Mouse (Mus musculus) right cerebral cortex, postnatal 10 days (tissue): Measurements from ENCODE around the gene Akain1.

Experiments
- DNase-seq, 2 experiments: peaks; one replicate each; pipeline ENCODE4 v3.0.0; 2021; ENCODE audit warnings: low spot score in 2 of 2

Akain1 gene

DNA sequence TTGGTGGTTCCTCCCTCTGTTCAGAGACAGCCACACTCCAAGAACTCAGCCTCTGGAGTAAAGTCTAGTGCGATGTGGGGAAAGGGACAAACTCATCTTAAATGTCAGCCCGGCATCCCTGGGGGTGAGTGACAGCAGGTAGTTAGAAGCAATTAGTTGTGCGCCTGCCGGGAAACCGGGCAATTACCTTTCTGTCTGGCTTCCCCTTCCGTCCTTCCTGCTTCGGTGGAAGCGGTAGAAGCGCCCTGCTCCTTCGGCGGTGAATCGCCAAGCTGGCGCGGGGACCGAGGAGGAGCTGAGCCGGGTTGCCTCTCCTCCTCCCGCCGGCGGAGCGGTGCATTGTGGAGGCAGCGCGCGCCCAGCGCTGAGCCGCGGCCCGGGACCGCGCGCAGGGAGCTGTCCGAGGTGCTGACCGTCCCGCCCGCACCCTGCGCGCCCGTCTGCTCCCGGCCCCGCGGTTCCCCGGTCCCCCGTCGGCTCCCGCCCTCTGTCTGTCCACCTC, at the start of gene Akain1:
TSS of gene Akain1 (plus strand) at position 337 of the 502 bp plus-strand sequence.
- peak; percentile 36 to 59 for DNase-seq

DNA sequence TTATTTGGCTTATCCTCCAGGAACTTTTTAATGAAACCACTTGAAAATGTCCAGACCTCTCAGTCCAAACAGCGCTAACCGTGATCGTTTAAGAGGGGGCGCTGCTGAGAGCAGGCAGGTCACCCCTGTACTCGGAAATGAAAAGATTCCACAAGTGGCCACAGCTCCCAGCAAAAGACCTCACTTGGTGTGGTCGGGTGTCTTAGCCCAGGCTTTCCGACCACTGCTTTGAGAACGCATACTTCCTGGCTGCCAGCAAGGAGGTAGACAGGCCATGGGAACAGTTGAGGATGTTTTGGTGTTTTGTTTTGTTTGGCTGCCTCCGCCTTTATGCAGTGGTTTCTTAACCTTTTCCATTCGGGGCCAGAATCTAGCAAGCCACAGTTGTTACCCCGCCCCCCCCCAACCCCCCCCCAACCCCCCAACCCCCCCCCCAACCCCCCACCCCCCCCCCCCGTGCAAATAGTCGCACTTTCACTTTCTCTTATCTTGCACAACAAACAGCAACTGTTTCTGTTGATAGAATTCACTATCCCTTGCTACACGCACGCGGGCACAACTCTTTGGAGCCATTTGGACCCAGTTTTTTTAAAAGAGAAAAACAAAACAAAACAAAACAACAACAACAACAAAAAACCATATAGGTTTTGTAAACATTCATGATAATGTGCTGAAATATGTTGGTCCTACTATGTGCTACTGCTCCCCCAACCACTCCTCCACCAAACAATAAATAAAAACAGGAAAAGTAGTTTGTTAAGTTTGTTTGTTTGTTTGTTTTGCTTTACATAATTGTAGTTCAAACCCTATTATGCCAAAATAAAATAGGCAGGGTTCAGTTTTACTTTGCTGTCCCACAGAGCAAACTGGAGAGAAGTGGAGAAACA, 42.7 kb upstream of the Akain1 start:
- no peak for DNase-seq

DNA sequence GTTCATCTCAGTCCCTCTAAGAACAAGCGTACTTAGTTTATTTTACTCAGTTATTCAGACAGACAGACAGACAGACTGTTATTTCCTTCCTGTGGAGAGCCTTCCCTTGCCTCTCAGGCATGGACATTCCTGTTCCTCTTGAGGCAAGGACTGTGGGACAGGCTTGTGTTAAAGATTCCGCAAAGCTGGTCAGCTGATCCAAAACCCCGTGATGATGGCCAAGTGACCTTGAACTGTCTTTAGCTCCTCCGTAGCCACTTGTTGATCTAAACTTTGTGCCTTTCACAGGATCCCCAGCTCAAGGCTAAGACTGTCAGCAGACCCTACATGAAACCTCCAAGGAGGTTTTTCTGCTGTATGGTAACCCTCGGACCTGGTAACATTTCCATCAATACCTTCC, 42.0 kb upstream of the Akain1 start:
- DNase-seq: no peak

DNA sequence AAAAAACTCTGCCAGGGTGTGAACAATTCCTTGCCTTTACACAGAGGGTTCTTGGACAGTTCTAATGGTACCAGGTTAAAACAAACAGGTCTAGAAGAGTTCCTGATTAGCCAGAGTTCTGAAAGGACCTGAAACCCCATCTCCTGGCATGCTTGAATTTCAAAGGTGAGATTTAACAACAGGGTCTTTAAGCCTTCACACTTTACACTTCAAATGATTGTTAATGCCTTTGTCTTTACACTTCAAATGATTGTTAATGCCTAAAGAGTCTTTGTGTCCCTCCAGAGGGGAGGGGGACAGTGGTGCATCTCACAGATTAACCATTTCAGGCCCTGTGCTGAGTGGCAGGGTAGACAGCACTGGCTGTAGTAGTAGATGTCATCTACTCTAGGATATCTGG, 41.0 kb upstream of the Akain1 start:
- DNase-seq: no peak

DNA sequence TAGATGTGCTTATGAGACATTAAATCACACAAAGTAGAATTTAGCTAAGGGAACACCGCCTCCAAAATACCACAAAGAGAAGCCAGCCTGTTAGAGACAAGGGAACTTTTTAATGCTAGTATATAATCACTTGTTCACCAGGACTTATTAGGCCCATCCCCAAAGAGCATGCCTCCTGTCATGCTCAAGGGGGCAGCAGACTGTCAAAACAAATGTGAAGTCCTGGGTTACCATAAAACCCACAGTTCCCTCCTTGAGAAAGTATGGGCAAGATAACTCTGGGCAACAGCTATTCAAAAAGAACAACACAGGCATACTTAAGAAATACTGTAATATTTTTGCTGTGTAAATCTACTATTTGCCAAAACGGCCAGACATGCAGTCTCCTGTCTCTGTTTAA, 38.0 kb upstream of the Akain1 start:
- DNase-seq: no peak

DNA sequence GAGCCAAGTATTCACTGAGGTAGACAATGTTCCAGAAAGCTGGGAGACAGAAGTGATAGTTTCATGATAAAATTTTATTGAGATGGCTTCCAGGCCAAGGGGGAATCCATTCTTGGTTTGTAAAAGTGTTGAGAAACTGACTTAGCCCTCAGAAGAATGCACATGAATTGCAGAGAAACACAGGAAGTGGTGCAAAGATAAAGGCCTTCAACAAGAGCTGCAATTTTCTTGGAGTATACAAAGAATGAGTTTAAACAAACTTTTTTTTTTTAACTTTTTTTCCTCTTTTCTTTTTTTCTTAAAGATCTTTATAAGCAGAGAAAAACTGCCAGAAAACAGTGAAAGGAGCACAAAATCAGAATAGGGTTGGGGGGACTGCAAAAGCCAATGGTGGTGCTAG, 23.0 kb upstream of the Akain1 start:
- DNase-seq: no peak

DNA sequence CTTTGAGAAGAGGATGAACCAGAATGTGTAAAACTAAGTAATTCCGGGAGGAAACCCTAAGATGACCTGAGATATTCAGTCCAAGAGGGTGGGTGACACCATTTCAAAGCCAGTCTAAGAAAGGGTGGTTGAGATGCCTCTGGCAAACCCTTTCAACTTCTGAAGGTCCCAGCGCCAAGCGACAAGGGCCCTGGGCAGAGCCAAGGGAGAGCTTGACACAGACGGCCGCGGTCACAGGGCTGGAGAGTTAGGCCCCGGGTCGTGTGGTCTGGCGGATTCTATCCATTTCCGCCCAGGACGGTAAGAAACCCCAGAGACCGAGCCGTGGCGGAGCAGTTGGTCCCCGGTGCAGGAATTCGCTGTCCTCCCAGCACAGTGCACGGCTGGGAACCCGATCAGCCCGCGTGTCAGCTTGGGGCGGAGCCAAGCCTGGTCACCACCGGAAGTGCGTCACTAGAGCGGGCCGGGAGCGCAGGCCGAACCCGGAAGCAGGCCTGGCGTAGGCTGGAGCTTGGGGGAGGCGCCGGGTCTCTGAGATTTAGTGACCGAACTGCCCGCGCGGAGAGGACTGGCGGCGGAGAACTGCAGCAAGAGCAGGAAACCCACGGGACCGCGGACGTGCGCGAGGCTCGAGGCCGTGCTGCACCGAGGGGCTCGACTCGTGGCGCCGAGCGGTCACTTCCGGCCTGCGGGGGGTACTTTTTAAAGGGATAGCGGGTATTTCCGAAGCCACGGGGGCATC, 22.0 kb upstream of the Akain1 start:
- peak; percentile 95 to 96 for DNase-seq

DNA sequence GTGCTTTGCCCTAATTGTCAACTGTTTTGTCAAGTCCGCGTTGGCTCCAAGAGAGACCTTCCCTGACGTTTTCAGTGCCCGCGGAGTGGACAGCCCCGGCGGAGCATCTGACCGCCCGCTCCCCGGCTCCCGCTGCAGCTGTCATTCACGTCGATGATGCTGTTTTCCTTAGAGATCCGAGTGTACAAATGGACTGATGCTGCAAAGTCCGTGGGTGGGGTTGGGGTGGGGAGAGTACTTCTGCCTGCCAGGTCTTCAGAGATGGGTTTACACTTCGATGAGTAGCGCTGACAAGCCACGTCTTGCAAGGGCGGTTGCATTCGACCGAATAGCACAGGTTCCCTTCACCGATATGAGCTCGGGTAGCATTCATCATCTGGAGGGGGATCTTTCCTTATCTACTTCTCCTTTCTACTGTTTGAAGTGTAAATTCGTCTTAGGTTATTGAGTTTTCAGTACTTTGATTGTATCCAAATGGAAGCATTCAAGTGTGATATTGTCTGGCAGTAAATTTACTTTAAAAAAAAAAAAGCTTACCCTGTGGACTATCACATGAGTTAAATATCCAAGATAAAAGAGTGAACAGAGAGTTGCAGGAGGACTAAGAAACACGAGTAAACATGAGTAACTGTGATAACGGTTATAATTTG, 21.3 kb upstream of the Akain1 start:
- no peak for DNase-seq

DNA sequence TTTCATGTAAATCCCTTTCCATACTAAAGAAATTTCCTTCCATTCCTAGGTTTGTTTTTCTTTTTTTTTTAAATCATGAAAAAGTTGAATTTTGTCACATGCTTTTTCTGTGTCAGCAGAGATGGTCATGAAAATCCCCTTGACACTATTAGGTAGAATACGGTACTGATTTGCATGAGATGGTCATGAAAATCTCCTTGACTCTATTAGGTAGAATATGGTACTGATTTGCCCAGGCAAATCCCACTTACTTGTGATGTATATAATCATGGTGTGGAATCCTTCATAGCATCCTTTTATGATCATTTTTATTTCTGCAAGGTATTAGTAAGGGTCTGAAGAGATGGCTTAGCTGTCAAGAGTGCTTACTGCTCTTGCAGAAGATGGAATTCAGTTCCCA, 17.5 kb upstream of the Akain1 start:
- no peak for DNase-seq

DNA sequence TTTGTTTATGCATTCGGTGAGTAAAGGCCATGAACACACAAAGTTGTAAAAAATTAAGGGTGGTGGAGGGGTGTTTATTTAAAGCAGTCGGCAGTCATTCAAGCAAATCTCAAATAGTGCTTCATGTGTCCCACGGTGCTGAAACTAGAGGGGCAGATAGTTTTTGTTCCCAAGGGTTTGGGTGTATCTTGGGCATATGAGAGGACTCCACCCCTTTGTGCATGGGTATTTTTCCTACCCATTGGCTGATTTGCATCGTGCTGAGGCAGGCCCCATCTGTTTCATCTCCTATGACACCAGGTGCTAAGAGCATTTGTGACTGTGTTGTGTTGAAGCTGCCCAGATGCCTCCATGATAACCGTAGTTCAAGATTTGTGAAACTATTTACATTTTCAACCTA, 1.3 kb upstream of the Akain1 start:
- no peak for DNase-seq

DNA sequence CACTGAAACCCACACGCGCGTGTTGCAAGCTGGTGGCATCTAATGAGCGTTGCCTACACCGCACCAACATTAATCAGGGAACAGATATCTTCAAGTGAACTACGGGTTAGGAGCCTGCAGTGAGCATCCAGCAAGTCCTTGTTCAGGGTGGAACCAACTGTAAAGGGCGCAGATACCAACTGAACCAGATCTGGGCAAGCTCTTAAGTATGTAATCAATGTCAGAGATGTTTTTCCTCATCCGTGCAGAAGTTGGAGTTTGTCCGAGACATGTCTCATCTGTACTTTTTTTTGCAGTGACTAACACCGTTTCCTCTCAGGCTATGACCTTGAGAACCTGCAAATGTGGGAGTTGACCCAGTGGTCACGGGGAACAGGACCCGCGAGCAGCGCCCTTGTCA, 640 bp upstream of the Akain1 start:
- no peak for DNase-seq

DNA sequence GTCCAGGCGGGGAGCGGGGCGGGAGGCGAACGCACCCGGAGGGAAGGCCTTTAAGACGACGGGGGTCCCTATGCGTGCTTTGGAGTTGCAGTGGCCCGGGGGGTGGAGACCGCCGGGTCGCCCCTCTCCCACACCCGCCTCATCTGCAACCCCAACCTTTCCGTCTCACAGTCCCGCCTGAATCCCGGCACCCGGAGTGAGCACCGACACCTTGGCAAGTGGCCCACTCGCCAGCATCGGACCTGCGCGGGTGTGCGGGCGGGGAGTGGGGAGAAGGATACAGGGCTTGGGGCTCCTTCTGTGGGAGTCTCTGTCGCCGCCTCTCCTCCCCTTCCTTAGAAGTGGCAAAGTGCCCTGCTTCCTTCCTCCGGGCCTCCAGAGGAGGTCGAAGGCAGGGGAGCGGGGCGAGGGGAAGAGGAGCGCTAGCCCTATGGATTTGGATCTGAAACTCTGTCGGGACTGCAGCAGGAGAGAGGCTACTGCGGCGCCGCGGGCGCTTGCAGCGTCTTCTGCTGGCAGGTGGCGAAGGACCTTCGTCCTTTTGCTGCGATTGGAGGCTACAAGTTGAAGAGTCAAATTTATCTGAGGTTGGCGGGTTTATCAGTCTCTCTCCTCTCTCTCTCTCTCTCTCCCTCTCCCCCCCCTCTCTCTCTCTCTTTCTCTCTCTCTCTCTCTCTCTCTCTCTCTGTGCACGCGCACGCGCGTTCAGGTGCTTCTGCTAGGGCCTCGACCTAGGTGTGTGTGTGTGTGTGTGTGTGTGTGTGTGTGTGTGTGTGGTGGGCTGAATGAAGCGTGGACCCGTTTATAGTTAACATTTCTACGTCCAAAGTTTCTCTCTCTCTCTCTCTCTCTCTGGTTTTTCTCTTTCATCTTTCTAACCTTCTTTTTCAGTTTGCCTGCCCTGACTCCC, 700 bp downstream of the Akain1 start:
- DNase-seq: peak; percentile 35 to 38

DNA sequence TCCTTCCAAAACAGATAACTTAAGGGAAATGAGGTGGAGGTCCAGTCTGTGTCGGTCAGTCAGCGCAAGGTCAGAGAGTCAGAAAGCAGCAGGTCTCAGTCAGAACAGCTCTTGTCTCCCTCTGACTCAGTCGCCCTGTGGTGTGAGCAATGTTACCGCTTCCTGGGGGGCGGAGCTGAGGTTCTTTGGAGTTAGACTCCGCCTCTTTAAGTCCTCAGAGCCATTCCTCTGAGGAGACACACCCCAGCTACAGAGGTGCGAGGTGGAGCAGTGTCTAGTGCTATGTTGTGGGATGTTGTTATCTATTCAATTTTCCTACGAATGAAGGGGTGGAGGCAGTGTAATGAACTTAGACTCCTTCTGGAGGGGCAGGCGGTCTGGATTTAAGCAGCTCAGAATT, 1.9 kb downstream of the Akain1 start:
- DNase-seq: no peak

DNA sequence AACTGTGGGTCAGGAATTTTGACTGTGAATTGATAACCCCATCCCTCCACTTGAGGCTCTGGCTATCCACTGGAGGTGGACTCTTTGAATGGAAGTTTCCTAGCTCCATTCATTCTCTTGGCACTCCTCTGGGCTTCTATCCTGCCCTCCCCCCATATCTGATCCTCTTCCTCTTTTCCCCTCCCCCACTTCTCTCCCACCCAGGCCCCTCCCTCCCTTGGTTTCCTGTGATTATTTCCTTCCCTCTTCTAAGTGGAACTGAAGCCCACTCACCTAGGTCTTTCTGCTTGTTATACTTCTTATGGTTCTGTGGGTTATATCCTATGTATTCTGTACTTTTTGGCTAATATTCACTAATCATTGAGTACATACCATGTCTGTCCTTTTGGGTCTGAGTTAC, 9.6 kb downstream of the Akain1 start:
- no peak for DNase-seq

DNA sequence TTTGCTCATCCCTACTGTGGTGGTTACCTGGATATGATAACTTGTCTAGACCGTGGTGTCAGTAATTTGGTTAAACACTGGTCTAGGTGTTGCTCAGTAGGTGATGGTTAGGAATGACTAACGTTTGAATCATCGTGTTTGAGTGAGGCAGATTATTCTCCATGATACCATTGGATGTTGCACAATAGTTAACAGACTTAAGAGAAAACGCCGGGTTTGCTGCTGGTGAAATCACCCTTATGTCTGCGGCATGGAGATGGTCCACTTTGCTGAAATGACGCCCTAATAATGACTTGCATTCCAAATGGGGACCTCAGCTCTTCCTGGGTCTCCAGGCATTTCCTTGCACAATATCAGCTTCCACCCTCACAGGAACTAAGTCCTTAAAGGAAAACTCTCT, 22.6 kb downstream of the Akain1 start:
- no peak for DNase-seq

DNA sequence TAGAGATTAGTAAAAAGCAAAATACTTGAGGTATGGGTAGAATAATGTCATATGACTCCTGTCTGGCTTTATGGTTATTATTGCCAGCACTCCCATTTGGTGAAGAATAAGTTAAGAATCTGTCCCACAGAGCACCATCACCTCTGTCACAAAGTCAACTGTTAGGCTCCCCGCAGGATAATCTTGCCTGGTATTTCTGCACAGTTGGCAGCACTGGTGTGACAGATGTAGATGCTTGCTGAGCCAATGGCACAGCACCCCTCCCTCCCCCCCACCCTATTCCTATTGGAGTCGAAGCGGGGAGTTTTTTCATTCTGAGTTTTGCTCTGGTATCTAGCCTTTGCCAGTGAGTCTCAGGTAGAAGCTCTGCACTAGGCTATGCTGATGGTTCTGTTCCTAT, 23.9 kb downstream of the Akain1 start:
- DNase-seq: no peak

DNA sequence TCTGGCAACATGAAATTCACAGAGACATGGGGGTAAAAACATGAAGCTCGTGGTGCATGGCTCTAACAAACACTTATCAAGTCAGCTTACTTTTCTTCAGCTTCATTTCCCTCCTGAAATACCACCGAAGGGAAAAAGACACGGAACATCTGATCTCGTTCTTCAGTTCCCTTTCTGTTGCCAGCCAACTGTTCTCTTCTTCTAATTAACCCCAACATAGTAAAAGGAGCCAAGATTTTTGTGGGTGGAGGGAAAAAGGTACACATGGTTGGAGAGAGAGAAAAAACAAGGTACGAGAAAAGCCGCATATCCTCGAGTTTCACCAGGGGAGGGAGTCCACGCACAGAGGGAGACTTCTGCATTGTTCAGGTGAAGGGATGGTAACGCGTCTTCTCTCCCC, 32.0 kb downstream of the Akain1 start:
- DNase-seq: no peak

DNA sequence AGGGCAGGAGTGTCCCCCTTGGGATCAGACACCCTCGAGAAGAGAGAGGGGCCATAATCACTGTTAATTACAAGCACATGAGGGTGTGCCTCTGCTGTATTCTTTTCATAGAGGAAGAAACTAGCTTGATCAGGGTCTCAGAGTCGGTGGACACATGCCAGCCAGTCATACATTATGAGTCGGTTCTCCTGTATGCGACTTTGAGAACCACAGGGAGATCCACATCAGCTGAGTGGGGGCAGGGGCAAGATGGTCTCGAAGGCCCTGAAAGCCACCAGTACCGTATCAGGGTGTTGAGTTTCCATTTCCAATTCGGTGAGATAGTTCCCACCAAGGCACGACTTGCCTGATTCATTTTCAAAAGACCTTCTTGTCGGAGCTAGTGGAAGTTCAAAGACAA, 33.3 kb downstream of the Akain1 start:
- DNase-seq: no peak

DNA sequence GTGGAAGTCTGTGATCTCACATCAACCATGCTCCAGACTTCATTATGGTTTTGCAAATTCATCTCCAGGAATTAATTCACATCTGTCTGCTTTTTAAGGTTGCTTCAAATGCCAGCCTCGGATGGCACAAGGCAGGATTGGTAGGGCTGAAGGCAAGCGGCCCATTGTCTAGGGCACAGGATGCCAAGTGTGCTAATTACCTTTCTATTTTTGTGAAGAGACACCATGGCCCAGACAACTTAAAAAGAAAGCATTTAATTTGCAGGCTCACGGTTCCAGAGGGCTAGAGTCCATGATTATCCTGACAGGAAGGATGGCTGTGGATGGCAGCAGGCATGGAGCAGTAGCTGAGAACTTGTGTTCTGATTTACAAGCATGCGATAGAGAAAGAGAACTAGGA, 35.0 kb downstream of the Akain1 start:
- no peak for DNase-seq

DNA sequence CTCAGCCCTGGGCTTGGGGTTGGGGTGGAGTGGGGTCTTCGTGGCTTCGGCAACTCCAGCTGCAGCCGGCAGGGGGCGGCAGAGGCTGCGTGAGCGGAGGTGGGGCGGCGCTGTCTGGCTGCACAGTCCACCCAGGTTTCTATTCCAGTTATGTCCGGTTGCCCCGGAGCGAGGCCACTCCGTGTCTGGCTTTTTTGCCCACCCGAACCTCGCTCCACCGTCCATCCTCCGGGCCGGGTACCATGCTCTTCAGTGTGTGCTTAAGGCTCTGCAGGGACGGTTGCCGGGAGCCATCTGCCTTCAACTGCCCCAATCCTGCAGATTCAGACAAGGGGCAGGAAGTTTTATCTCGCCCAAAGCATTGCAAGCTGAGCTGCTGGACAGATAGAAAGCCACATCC, 36.3 kb downstream of the Akain1 start:
- DNase-seq: peak; percentile 39 to 56

DNA sequence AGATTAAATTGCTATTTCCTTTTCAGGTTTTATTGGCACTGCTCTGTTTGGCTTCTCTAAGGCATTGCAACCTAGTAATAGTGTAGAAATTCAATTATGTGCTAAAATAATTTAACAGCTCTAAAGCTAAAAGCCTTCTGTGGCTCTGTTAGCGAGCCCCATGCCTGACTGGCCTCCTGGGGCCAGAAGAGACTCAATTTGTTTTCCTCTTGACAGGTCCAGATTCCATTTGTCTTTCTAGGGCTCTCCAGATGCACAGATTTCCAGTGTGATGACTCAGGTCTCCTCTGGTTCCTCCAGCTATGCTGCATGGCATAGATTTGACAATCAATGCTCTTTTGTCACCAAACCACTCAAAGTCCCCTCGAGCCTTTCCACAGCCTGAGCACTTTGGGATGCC, 38.4 kb downstream of the Akain1 start:
- no peak for DNase-seq
